Mouse (Mus musculus): ENCODE data around the gene Slc25a13.
"Not testable (repeated sequence)": the region's sequence is repeated elsewhere in the genome, so short reads cannot be mapped to it uniquely, and the experiment has no call there.

The Slc25a13 gene

GRCm38 (mm10) chr6:6205599-6206165 lies 11.3 kb downstream of the Slc25a13 start:
- in situ Hi-C loops (cut with MboI, MseI) = loop anchor here (10.0 kb wide), 1 partner anchor 359 kb away; no protein-coding TSS in a partner anchor

GRCm38 (mm10) chr6:6202451-6202850 lies 14.5 kb downstream of the Slc25a13 start:
- in situ Hi-C loops (cut with MboI, MseI) = loop anchor here (10.0 kb wide), 1 partner anchor 362 kb away; no protein-coding TSS in a partner anchor

- in situ Hi-C loops (cut with MboI, MseI) = loop anchor here (10.0 kb wide), 1 partner anchor 363 kb away; no protein-coding TSS in a partner anchor
Measured at GRCm38 (mm10) chr6:6201977-6202376, 15.0 kb downstream of the Slc25a13 start.

GRCm38 (mm10) chr6:6199138-6199870 lies 17.7 kb downstream of the Slc25a13 start:
- in situ Hi-C loops (cut with MboI, MseI) = no loop called here

GRCm38 (mm10) chr6:6198056-6198455 lies 18.9 kb downstream of the Slc25a13 start:
- in situ Hi-C loops (cut with MboI, MseI) = not testable (repeated sequence)

- in situ Hi-C loops (cut with MboI, MseI) = no loop called here
Measured at GRCm38 (mm10) chr6:6197339-6197738, 19.6 kb downstream of the Slc25a13 start.

GRCm38 (mm10) chr6:6196527-6196926 lies 20.4 kb downstream of the Slc25a13 start:
- in situ Hi-C loops (cut with MboI, MseI) = no loop called here

GRCm38 (mm10) chr6:6194831-6195230 lies 22.1 kb downstream of the Slc25a13 start:
- in situ Hi-C loops (cut with MboI, MseI) = no loop called here

- in situ Hi-C loops (cut with MboI, MseI) = no loop called here
Measured at GRCm38 (mm10) chr6:6193906-6194305, 23.1 kb downstream of the Slc25a13 start.

- in situ Hi-C loops (cut with MboI, MseI) = no loop called here
Measured at GRCm38 (mm10) chr6:6192413-6192812, 24.6 kb downstream of the Slc25a13 start.

- in situ Hi-C loops (cut with MboI, MseI) = no loop called here
Measured at GRCm38 (mm10) chr6:6191596-6192337, 25.2 kb downstream of the Slc25a13 start.

- in situ Hi-C loops (cut with MboI, MseI) = no loop called here
Measured at GRCm38 (mm10) chr6:6188970-6189369, 28.0 kb downstream of the Slc25a13 start.

GRCm38 (mm10) chr6:6186468-6186867 lies 30.5 kb downstream of the Slc25a13 start:
- in situ Hi-C loops (cut with MboI, MseI) = no loop called here

GRCm38 (mm10) chr6:6185735-6186068 lies 31.3 kb downstream of the Slc25a13 start:
- in situ Hi-C loops (cut with MboI, MseI) = no loop called here

- in situ Hi-C loops (cut with MboI, MseI) = no loop called here
Measured at GRCm38 (mm10) chr6:6184921-6185734, 31.8 kb downstream of the Slc25a13 start.

- in situ Hi-C loops (cut with MboI, MseI) = no loop called here
Measured at GRCm38 (mm10) chr6:6183601-6184000, 33.4 kb downstream of the Slc25a13 start.

- in situ Hi-C loops (cut with MboI, MseI) = no loop called here
Measured at GRCm38 (mm10) chr6:6182191-6182590, 34.8 kb downstream of the Slc25a13 start.

GRCm38 (mm10) chr6:6178341-6178740 lies 38.6 kb downstream of the Slc25a13 start:
- in situ Hi-C loops (cut with MboI, MseI) = not testable (repeated sequence)

GRCm38 (mm10) chr6:6175350-6175971 lies 41.5 kb downstream of the Slc25a13 start:
- in situ Hi-C loops (cut with MboI, MseI) = no loop called here

GRCm38 (mm10) chr6:6173935-6174561 lies 42.9 kb downstream of the Slc25a13 start:
- in situ Hi-C loops (cut with MboI, MseI) = no loop called here

All from regulatory T cell (primary cell).